In genomic region chr11:117325131-117325467, GRCm38 (mm10) we compare ENCODE assay signal across 14 mouse cellular contexts.
DNase-seq lines count a peak whose midpoint lies in the region; TF ChIP-seq lines count a peak whose summit lies in the region.
"Had no signal": no experiment of that assay in that cellular context is flagged by ENCODE, and none has a peak within 500 bp of the region (broad histone marks: within the 10 kb centered on the region; RNA-seq: fewer than 3 reads in every experiment).

No protein-coding gene starts in this region.

- H3K27me3 ChIP-seq in spleen, adult 2 months (ENCODE audit: control insufficient read depth, insufficient read depth, low read length), result no peaks in the 10 kb centered on the region
- no peaks in the 10 kb centered on the region for H3K27me3 ChIP-seq in limb, embryonic 10.5 days (ENCODE audit: low read depth, poor library complexity, severe bottlenecking)
- H3K27me3 ChIP-seq in small intestine, adult 2 months (ENCODE audit: control insufficient read depth, insufficient read depth, low read length), result no peaks in the 10 kb centered on the region
- H3K27me3 ChIP-seq: hindbrain, embryonic 15.5 days; Patski had no signal

- WGBS in spleen, adult 2 months, result 44% methylated on average over 5 of the region's 5 CpGs
- 57% methylated on average over 5 of the region's 5 CpGs for WGBS in limb, embryonic 10.5 days
- WGBS in small intestine, adult 2 months, result 72% methylated on average over 5 of the region's 5 CpGs

- intact Hi-C loops in heart, postnatal 14 days (cut with DNase I), result no loop called here

- H3K9me3 ChIP-seq in limb, embryonic 10.5 days (replicated peaks), result no peaks in the 10 kb centered on the region
- H3K9me3 ChIP-seq: hindbrain, embryonic 15.5 days had no signal

- no peak for TF ChIP-seq CTCF in spleen, adult 2 months (IDR thresholded peaks at IDR 0.05; ENCODE audit: extremely low read depth, insufficient read depth, insufficient read length, insufficient replicate concordance)
- TF ChIP-seq CTCF in small intestine, adult 2 months (IDR thresholded peaks at IDR 0.05; ENCODE audit: extremely low read depth, insufficient read length, insufficient replicate concordance, low read depth, low read length), result no peak

- no peaks in the 10 kb centered on the region for H3K36me3 ChIP-seq in spleen, adult 2 months (ENCODE audit: control insufficient read depth, insufficient read depth, low read length)
- H3K36me3 ChIP-seq in limb, embryonic 10.5 days, result peaks cover 20% of the 10 kb centered on the region
- no peaks in the 10 kb centered on the region for H3K36me3 ChIP-seq in small intestine, adult 2 months (ENCODE audit: control insufficient read depth, insufficient read depth, low read length)
- H3K36me3 ChIP-seq: hindbrain, embryonic 15.5 days had no signal

- H3K4me3 ChIP-seq in spleen, adult 2 months (ENCODE audit: extremely low read depth, insufficient read depth, insufficient read length), result no peak overlapping the region
- H3K4me3 ChIP-seq in limb, embryonic 10.5 days, result no peak overlapping the region
- no peak overlapping the region for H3K4me3 ChIP-seq in small intestine, adult 2 months (ENCODE audit: low read depth, low read length)
- H3K4me3 ChIP-seq: heart, adult 2 months; hindbrain, embryonic 15.5 days; myocyte had no signal

- H3K27ac ChIP-seq in spleen, adult 2 months (ENCODE audit: insufficient read depth, low read length), result peak overlapping the region; percentile 91
- peak overlapping the region; percentile 71 for H3K27ac ChIP-seq in limb, embryonic 10.5 days
- peak overlapping the region; percentile 78 for H3K27ac ChIP-seq in small intestine, adult 2 months (ENCODE audit: insufficient read depth, low read depth, low read length)
- H3K27ac ChIP-seq: heart, adult 2 months; hindbrain, embryonic 15.5 days had no signal

- DNase-seq in heart, adult 11 months, result peak; percentile 90
- no peak for DNase-seq in heart, postnatal 14 days
- DNase-seq in spleen, adult 2 months (ENCODE audit: low read depth in 1 of 2, low spot score in 2 of 2), result no peak
- DNase-seq in spleen, adult 12 weeks (ENCODE audit: low spot score), result no peak
- DNase-seq in limb, embryonic 10.5 days (ENCODE audit: low spot score), result no peak
- DNase-seq in T-cell, adult 2 months (ENCODE audit: low spot score), result no peak
- DNase-seq in urinary bladder, postnatal 25 days (ENCODE audit: low spot score), result no peak
- DNase-seq: adrenal gland, postnatal 25 days; cerebellum, adult 18-20 months had no signal

- peaks cover 74% of the 10 kb centered on the region for H3K4me1 ChIP-seq in spleen, adult 2 months (ENCODE audit: control insufficient read depth, insufficient read depth, insufficient read length)
- H3K4me1 ChIP-seq in limb, embryonic 10.5 days, result peaks cover 83% of the 10 kb centered on the region
- peaks cover 58% of the 10 kb centered on the region for H3K4me1 ChIP-seq in small intestine, adult 2 months (ENCODE audit: control insufficient read depth, insufficient read depth, insufficient read length, low read length)

- no peak for TF ChIP-seq POLR2A in spleen, adult 2 months (IDR thresholded peaks at IDR 0.05; ENCODE audit: low read depth, low read length)
- no peak for TF ChIP-seq POLR2A in small intestine, adult 2 months (IDR thresholded peaks at IDR 0.05; ENCODE audit: low read depth, low read length)
